28 mouse cellular contexts compared by ENCODE assay signal in genomic region chr9:78374397-78374796, GRCm38 (mm10). TPM values are rescaled to one million over a fixed set of nuclear protein-coding genes. Genes with fewer than 3 reads are reported as not detected.
"Had no signal": no experiment of that assay in that cellular context is flagged by ENCODE, and none has a peak within 500 bp of the region (broad histone marks: within the 10 kb centered on the region; RNA-seq: fewer than 3 reads in every experiment).

No protein-coding gene starts in this region.

- H3K4me2 ChIP-seq: liver, embryonic 15.5 days; lung, embryonic 15.5 days; midbrain, embryonic 12.5 days; neural tube, embryonic 13.5 days; neural tube, embryonic 15.5 days had no signal

- H3K9ac ChIP-seq: liver, embryonic 15.5 days; liver, postnatal 0 days; lung, embryonic 15.5 days; midbrain, embryonic 12.5 days; neural tube, embryonic 13.5 days; neural tube, embryonic 15.5 days had no signal

- H3K4me3 ChIP-seq: liver, embryonic 15.5 days; lung, embryonic 15.5 days; midbrain, embryonic 10.5 days; midbrain, embryonic 12.5 days; myocyte; neural tube, embryonic 13.5 days; neural tube, embryonic 15.5 days had no signal

- ATAC-seq: liver, postnatal 0 days; lung, postnatal 0 days; midbrain, embryonic 16.5 days had no signal

- DNase-seq: liver, postnatal 0 days; lung, adult 2 months; lung, postnatal 14 days; lung, postnatal 36 days; midbrain, embryonic 14.5 days; retina, postnatal 1 day; right cerebral cortex, adult 18-20 months; right cerebral cortex, postnatal 25 days; right cerebral cortex, postnatal 4 days; spleen, adult 18-20 months; thymus, adult 18-20 months; thymus, postnatal 25 days; thymus, postnatal 4 days had no signal

- H3K9me3 ChIP-seq: liver, embryonic 15.5 days; lung, embryonic 15.5 days; midbrain, embryonic 10.5 days; midbrain, embryonic 12.5 days; neural tube, embryonic 13.5 days; neural tube, embryonic 15.5 days had no signal

- H3K36me3 ChIP-seq: liver, embryonic 15.5 days; lung, embryonic 15.5 days; midbrain, embryonic 10.5 days; midbrain, embryonic 12.5 days; neural tube, embryonic 13.5 days; neural tube, embryonic 15.5 days had no signal

- H3K4me1 ChIP-seq: liver, embryonic 15.5 days had no signal

- H3K27ac ChIP-seq: liver, embryonic 15.5 days; lung, embryonic 15.5 days; midbrain, embryonic 10.5 days; midbrain, embryonic 12.5 days; neural tube, embryonic 13.5 days; neural tube, embryonic 15.5 days had no signal

- H3K27me3 ChIP-seq: neural tube, embryonic 15.5 days had no signal

RNA-seq across cellular contexts. Expression of gene Ooep, which starts 4.1 kb away (rescaled TPM):
- total RNA-seq: megakaryocyte, adult 5-6 weeks; megakaryocyte-erythroid progenitor cell, adult 5-6 weeks had no signal
- polyA plus RNA-seq: liver, postnatal 0 days; small intestine, adult 2 months had no signal

RNA-seq across cellular contexts. Expression of gene Dppa5a, which starts 6.4 kb away (rescaled TPM):
- total RNA-seq: megakaryocyte, adult 5-6 weeks; megakaryocyte-erythroid progenitor cell, adult 5-6 weeks had no signal
- polyA plus RNA-seq: liver, embryonic 15.5 days; liver, postnatal 0 days; lung, embryonic 15.5 days; midbrain, embryonic 10.5 days; midbrain, embryonic 12.5 days; myocyte; small intestine, adult 2 months; stomach, embryonic 14.5 days had no signal

RNA-seq across cellular contexts. Expression of gene Gsta2, which starts 18.8 kb away (rescaled TPM):
- total RNA-seq: megakaryocyte, adult 5-6 weeks; megakaryocyte-erythroid progenitor cell, adult 5-6 weeks had no signal
- polyA plus RNA-seq: midbrain, embryonic 10.5 days; midbrain, embryonic 12.5 days; midbrain, embryonic 14.5 days; midbrain, embryonic 16.5 days; neural tube, embryonic 11.5 days; neural tube, embryonic 13.5 days; neural tube, embryonic 15.5 days; small intestine, adult 2 months had no signal

RNA-seq across cellular contexts. Expression of gene Ddx43, which starts 21.2 kb away (rescaled TPM):
- total RNA-seq: megakaryocyte, adult 5-6 weeks; megakaryocyte-erythroid progenitor cell, adult 5-6 weeks had no signal
- polyA plus RNA-seq: liver, embryonic 15.5 days; liver, postnatal 0 days; myocyte; small intestine, adult 2 months had no signal

RNA-seq across cellular contexts. Expression of gene Omt2b, which starts 47.0 kb away (rescaled TPM):
- total RNA-seq: megakaryocyte, adult 5-6 weeks; megakaryocyte-erythroid progenitor cell, adult 5-6 weeks had no signal
- polyA plus RNA-seq: liver, embryonic 15.5 days; liver, postnatal 0 days; lung, adult 2 months; lung, embryonic 15.5 days; lung, postnatal 0 days; midbrain, embryonic 10.5 days; midbrain, embryonic 12.5 days; midbrain, embryonic 14.5 days; midbrain, embryonic 16.5 days; myocyte; neural tube, embryonic 11.5 days; neural tube, embryonic 13.5 days; neural tube, embryonic 15.5 days; small intestine, adult 2 months; stomach, embryonic 14.5 days; urinary bladder, adult 2 months had no signal
